Mouse (Mus musculus): ENCODE data around the gene Anxa11.
"Not testable (repeated sequence)": the region's sequence is repeated elsewhere in the genome, so short reads cannot be mapped to it uniquely, and the experiment has no call there.

Gene Anxa11

GRCm38 (mm10) chr14:25841991-25842687 is at the start of gene Anxa11:
Gene Anxa11 (plus strand): TSS chr14:25842156.
- DNase-seq (ENCODE audit: low spot score in 2 of 2), result peak; percentile 83 to 87

DNA sequence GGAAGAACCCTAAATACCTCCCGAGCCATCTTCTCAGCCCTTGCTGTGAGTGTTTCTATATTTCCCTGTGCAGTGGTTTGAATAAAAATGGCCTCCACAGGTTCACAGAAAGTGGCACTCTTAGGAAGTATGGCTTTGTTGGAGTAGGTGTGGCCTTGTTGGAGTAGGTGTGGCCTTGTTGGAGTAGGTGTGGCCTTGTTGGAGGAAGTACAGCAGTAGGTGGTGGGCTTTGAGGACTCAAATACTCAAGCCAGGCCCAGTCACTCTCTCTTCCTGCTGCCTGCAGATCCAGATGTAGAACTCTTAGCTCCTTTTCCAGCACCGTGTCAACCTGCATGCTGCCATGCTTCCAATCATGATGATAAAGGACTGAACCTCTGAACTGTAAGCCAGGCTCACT is 47.6 kb upstream of the Anxa11 start:
- no peak for DNase-seq (ENCODE audit: low spot score in 2 of 2)

- DNase-seq (ENCODE audit: low spot score in 2 of 2), result no peak
These were observed 46.9 kb upstream of the Anxa11 start for GRCm38 (mm10) chr14:25795067-25795466.

DNA sequence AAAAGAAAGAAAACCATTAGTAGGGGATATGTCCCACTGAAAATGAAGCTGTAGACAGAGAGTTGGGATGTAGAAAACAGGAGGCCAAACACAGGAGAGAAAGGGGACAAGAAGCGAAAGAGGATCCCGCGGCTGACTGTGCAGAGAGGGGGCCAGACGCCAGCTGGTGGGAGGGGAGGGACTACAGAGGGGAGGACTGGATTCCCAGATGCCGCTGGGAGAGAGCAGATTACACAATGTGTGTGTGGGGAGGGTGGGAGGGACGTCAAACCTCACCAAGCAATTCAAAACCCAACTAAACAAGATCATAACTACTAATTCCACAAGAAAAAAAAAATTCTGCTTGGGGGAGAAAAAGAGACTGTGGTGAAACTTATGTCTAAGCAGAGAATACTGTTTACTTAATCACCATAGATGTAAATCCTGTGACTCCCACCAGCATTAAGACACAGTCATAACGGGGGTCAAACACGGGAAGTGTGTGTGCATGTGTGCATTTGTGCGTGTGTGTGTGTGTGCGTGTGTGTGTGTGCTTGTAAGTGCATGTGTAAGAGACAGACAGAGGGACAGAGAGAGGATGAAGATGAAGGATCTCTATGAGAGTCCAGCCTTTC is 46.3 kb upstream of the Anxa11 start:
- no peak for DNase-seq (ENCODE audit: low spot score in 2 of 2)

- no peak for DNase-seq (ENCODE audit: low spot score in 2 of 2)
These were observed 45.3 kb upstream of the Anxa11 start for GRCm38 (mm10) chr14:25796619-25797018.

DNA sequence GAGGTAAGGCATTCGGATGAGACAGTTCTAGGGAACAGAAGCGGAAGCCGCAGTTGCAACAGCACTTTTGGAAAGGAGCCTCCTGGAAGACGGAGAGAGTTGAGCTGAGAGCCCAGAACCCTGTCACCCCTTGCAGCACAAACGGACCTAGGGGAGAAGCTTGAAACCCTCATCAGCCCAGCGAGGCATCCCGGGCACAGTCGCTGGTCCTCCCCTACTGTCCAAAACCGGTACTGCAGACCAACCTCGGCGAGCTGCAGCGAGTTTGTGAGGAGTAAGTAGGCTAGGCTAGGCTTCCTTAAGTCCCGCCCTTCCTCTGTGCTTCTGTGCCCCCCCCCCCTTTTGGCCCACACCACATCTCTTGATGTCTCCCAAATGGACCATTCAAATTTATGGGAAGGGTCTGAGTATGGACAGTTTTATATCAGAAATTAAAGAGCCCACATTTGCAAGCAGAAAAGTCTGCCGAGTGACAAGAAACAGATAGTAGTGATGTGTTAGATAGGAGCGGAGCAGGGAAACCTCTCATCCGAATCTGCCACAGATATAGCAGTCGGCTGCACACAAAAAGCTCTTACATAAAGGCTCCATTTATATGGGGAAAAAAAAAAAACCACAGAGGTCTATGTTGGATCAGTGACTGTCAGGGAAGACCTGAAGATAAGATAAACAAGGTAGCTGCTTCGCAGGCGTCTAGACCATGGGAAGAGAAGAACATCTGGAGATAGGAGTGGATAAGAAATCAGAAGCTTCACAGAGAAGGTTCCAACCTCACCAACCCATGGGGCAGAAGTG is 41.6 kb upstream of the Anxa11 start:
- peak; percentile 52 to 75 for DNase-seq (ENCODE audit: low spot score in 2 of 2)

- no peak for DNase-seq (ENCODE audit: low spot score in 2 of 2)
These were observed 39.4 kb upstream of the Anxa11 start for GRCm38 (mm10) chr14:25802511-25802910.

DNA sequence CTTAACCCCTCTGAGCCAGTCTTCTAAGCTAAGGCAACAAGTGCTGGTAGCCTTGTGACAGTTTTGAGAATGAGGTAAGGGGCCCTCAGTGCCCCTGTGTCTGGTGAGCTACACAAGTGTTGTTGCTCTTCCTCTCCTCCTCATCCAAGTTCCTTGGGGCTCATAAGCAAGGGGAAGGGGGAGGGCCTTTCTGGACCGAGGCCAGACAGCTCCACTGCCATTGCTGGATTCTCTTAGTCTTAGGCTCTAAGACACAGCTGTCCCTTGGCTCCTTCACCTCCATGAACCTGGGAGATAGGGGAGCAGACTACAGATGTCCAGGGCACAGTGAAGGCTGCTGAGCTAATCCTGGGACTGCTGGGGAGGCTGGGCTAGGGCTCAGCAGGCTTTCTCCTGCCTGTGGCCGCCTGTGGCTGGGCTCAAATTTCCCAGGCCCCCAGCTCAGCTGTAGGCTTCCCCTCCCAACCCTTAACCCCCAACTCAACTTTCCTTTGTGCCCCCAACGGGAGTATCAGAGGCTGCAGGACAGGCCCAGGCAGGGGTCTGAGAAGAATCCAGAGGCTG is 38.6 kb upstream of the Anxa11 start:
- DNase-seq (ENCODE audit: low spot score in 2 of 2), result no peak

DNA sequence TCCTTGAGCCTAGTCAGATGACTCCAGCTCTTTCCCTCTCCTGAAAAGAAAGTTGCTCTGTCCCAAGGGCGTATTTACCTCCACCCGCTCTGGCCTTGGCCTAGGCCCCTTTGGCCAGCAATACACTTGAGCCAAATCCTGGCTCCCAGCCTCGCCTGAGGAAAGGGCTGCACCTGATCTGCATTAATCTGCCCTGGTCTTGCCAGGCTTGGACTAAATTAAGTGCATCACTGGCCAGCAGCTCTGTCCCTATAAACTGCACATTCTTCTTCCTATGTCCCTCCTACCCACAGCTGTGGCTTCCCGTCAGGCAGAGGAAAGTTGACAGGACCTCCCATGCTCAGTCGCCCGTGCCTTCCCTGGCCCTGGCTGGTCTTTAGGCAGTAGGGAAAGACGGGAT is 36.1 kb upstream of the Anxa11 start:
- DNase-seq (ENCODE audit: low spot score in 2 of 2), result no peak

- no peak for DNase-seq (ENCODE audit: low spot score in 2 of 2)
These were observed 35.4 kb upstream of the Anxa11 start for GRCm38 (mm10) chr14:25806561-25806960.

DNA sequence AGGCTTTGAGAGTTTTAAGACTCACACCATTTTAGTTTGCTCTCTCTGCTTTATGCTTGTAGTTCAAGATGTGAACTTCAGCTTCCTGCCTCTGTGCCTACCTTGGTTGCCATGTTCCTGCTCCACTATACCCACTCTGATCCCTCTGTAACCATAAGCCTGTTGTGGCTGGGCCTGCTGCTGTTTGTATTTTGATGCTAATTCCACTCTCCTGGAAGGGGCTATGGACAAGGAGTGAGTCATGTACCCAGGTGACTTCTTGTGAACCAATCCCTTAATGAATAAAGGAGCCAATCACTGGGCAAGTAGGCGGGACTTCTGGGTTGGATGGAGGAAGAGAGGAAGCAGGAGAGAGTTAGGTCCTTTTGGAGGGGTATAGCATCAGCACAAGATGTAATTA is 30.9 kb upstream of the Anxa11 start:
- not testable (repeated sequence) for DNase-seq (ENCODE audit: low spot score in 2 of 2)

DNA sequence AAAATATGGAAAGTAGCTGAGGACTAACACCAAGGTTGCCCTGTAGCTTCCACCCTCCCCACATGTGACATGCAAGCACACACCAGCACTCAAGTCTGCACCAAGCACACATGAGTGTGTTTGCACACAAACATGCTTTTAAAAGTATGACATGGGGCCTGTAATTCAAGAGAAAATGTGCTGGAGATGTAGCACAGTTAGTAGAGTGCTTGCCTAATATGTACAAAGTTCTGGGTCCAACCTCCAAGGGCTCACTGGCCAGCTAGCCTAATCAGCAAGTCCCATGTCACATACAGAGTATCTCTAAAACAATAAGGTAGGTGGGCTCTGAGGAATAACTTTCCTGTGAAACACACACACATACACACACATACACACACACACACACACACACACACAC is 27.8 kb upstream of the Anxa11 start:
- DNase-seq (ENCODE audit: low spot score in 2 of 2), result no peak

GRCm38 (mm10) chr14:25816416-25816815 is 25.5 kb upstream of the Anxa11 start:
- peak in 1 of 2 experiments; percentile 10 for DNase-seq (ENCODE audit: low spot score in 2 of 2)

GRCm38 (mm10) chr14:25822584-25822983 is 19.4 kb upstream of the Anxa11 start:
- DNase-seq (ENCODE audit: low spot score in 2 of 2), result no peak

DNA sequence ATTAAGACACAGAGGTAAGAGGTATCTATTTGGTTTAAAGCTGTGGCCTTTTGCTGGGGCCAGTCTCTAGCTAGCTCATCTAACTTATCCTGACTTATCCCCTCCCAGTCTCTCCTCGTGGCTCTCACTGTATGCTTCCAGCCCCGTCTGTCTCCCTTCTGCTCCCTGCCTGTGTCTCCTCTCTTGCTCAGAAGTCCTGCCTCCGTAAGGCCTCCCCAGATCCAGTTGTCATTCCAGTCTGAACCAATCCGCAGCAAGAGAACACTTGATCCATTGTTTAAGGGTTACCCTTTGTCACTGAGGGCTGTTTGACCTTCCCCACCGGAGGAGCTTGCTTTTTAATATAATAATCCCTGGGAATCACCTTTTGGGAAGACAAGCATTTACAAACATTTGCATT is 17.0 kb upstream of the Anxa11 start:
- DNase-seq (ENCODE audit: low spot score in 2 of 2), result no peak

GRCm38 (mm10) chr14:25825880-25826626 is 15.9 kb upstream of the Anxa11 start:
- DNase-seq (ENCODE audit: low spot score in 2 of 2), result no peak

DNA sequence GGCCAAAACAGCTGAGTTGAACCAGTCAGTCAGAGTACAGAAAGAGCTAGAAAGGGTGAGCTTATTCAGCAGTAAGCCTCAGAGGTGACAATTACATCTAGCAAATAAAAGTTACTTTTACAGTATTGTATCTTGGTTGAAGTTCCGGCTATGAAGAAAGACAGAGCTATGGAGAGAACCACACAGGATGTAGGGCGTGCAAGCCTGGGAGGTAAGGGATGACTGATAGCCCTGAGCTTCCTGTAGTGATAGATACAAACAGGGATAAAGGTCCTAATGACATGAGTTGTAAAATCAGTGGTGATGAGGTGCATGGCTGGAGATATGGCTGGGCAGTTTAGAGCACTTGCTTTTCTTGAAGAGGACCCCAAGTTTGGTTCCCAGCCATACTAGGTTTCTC is 15.1 kb upstream of the Anxa11 start:
- DNase-seq (ENCODE audit: low spot score in 2 of 2), result no peak

- DNase-seq (ENCODE audit: low spot score in 2 of 2), result no peak
These were observed 10.6 kb upstream of the Anxa11 start for GRCm38 (mm10) chr14:25831332-25831731.

- DNase-seq (ENCODE audit: low spot score in 2 of 2), result peak in 1 of 2 experiments; percentile 49
These were observed 9.7 kb upstream of the Anxa11 start for GRCm38 (mm10) chr14:25832301-25832700.

DNA sequence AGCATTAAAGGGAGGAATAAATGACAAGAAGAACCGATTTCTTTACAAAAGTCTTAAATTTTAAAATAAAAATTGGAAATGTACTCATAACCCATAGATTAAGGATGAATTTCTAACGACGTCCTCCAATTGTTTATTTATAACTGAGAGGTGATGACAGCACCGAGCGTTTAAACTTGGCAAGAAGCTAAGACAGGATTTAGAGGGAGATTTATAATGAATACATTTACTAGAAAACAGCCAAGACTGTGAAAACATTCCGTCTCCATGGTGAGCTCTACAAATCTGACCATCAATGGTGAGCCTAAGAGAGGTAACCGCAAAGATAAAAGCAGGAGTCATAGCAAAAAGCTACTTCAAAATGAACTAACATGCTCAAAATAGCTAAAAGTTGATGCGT is 3.5 kb upstream of the Anxa11 start:
- no peak for DNase-seq (ENCODE audit: low spot score in 2 of 2)

DNA sequence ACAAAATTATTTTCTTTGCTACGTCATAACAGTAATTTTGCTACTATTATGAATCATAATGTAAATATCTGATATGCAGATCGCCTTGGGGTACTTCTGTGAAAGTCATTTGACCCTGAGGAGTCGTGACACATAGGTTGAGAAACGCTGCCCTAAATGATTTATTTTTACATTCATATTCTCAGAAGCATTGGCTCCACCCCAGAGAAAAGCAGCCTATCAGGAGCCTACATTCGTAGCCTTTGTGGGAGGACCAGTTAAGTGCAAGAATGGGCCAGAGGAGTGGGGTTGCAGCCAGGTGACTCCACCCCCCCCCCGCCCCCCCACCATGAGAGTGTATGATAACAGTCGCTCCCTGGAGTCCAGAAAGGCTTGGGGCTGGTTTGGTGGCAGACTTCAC is 2.2 kb upstream of the Anxa11 start:
- no peak for DNase-seq (ENCODE audit: low spot score in 2 of 2)

DNA sequence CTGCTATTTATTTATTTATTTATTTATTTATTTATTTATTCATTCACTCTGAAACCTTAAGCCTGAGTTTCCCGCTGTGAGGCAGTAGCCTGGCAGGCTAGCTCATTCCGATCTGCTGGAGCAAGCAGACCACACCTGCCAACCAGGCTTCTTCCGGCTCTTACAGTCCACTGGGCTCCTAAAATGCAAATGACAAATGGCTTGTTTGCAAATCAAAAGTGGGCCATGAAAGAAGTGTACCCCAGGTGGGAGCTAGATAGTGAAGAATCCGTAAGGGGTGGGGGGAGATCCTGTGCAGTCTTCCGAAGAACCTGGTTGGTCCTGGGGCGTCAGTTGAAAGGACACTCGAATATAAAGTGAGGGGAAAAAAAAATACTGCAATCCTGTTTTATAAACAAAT is 995 bp upstream of the Anxa11 start:
- DNase-seq (ENCODE audit: low spot score in 2 of 2), result no peak

Measured in spleen, postnatal 14 days (tissue).